Mouse (Mus musculus) kidney, embryonic 16.5 days (tissue): ENCODE measurements around the gene Rs1. TPM values are rescaled to one million over a fixed set of nuclear protein-coding genes. Genes with fewer than 3 reads are reported as not detected.

Experiments used
- ATAC-seq: fragments of 200-750 bp; cut with Nextera tagmentation; 2 replicates; pipeline ENCODE4 v1.8.0; 2017; ENCODE audit warnings: moderate TSS enrichment; ENCODE audit not compliant: low FRiP score, low TSS enrichment
- H3K27ac ChIP-seq: fragments of 300-500 bp; sonication (generic); 2 replicates; pipeline ENCODE4 v1.5.1; 2014; ENCODE audit warnings: low read length
- H3K27me3 ChIP-seq: fragments of 300-500 bp; sonication (generic); 2 replicates; pipeline ENCODE4 v1.6.1; 2014; ENCODE audit warnings: low read length, control low read depth, mixed read lengths; ENCODE audit not compliant: insufficient read depth
- H3K36me3 ChIP-seq: fragments of 300-500 bp; sonication (generic); 2 replicates; pipeline ENCODE4 v1.6.1; 2014; ENCODE audit warnings: low read length, control low read depth, mixed read lengths; ENCODE audit not compliant: insufficient read depth
- H3K4me1 ChIP-seq: fragments of 300-500 bp; sonication (generic); 2 replicates; pipeline ENCODE4 v1.6.1; 2014; ENCODE audit warnings: low read length, control low read depth, mixed read lengths; ENCODE audit not compliant: insufficient read depth
- H3K4me2 ChIP-seq: fragments of 300-500 bp; sonication (generic); replicated peaks from 2 replicates; pipeline ENCODE4 v1.6.1; 2014; ENCODE audit warnings: low read depth, low read length
- H3K4me3 ChIP-seq: fragments of 300-500 bp; sonication (generic); 2 replicates; pipeline ENCODE4 v1.5.1; 2014; ENCODE audit warnings: mild to moderate bottlenecking, low read length
- H3K9ac ChIP-seq: fragments of 300-500 bp; sonication (generic); replicated peaks from 2 replicates; pipeline ENCODE4 v1.6.1; 2014; ENCODE audit warnings: low read length
- H3K9me3 ChIP-seq: fragments of 300-500 bp; sonication (generic); 2 replicates; pipeline ENCODE4 v1.6.1; 2016; ENCODE audit warnings: low read length, control low read depth
- WGBS: fragments of 180-500 bp; shearing (Covaris S2); extraction: QIAGEN DNeasy Blood & Tissue Kit; methylation state at CpG from one replicate; pipeline ENCODE4 v1.1.7; 2014; 5-methylcytosine and 5-hydroxymethylcytosine counted together
- polyA plus RNA-seq: library from polyadenylated mRNA; unstranded; fragments of >200 nt; fragmentation: Nextera tagmentation; extraction: Ambion mirVana; gene quantifications from 2 replicates; pipeline ENCODE4 v1.2.1, GENCODE M21; 2015

The Rs1 gene
- polyA plus RNA-seq, 1 experiment from 2014 or later: not detected

GRCm38 (mm10) chrX:160794920-160795319 is 27.1 kb downstream of the Rs1 start:
- WGBS: 88% methylated on average over 4 of the region's 4 CpGs
- Histone ChIP-seq H3K27me3 (peaks cover 24% of the 10 kb centered on the region; the same call in 1 of the 2 replicates), H3K4me3 (no peak overlapping the region), H3K9me3 (no peaks in the 10 kb centered on the region), H3K36me3 (no peaks in the 10 kb centered on the region), H3K4me2 (no peak overlapping the region), H3K27ac (no peak overlapping the region), H3K9ac (no peak overlapping the region), H3K4me1 (no peaks in the 10 kb centered on the region)
- no peak for ATAC-seq

GRCm38 (mm10) chrX:160804409-160805150 is 36.8 kb downstream of the Rs1 start:
- Histone ChIP-seq H3K4me3 (no peak overlapping the region), H3K9ac (no peak overlapping the region), H3K4me2 (no peak overlapping the region), H3K4me1 (no peaks in the 10 kb centered on the region), H3K36me3 (no peaks in the 10 kb centered on the region), H3K27me3 (peaks cover 13% of the 10 kb centered on the region; the same call in 1 of the 2 replicates), H3K27ac (no peak overlapping the region), H3K9me3 (no peaks in the 10 kb centered on the region)
- ATAC-seq: no peak
- WGBS: 80% methylated on average over 4 of the region's 4 CpGs

DNA sequence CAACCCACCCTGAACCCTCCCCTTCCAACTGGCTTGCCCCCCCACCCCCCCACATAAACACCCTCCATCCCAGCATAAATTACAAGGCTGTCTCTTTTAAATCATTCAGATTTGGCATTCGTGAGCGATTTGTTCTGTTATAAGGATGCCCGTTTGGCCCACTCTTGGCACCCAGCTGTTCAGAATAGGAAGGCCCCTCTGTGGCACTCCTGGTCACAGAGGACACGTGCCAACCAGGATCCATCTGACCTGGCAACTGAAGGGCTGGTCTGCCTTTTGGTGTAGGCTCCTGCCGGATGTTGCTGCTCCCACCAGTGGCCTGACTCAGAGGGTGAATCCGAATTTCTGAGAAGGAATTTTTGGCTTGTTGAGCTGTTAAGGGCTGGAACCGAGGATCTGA is 40.4 kb downstream of the Rs1 start:
- Histone ChIP-seq H3K4me3 (no peak overlapping the region), H3K36me3 (no peaks in the 10 kb centered on the region), H3K4me2 (no peak overlapping the region), H3K4me1 (no peaks in the 10 kb centered on the region), H3K27ac (no peak overlapping the region), H3K9me3 (no peaks in the 10 kb centered on the region), H3K9ac (no peak overlapping the region), H3K27me3 (peaks cover 21% of the 10 kb centered on the region)
- no peak for ATAC-seq
- WGBS: 84% methylated on average over 7 of the region's 7 CpGs

Other genes with a start within 250 kb of the Rs1 start
- gene Ppef1, start 32.2 kb upstream of the Rs1 start, polyA plus RNA-seq: 0.11 TPM in 1 of 2 replicates, not detected in the other
- 0.10 and 0.12 TPM in 2 replicates for gene Gja6, start 139.0 kb downstream of the Rs1 start, polyA plus RNA-seq
- gene Cdkl5, start 226.7 kb downstream of the Rs1 start, polyA plus RNA-seq: 1.9 and 2.5 TPM in 2 replicates